Mouse (Mus musculus): Measurements from ENCODE around the gene Rabgap1l.

Rabgap1l gene

GRCm38 (mm10) chr1:160789876-160790275 lies 3.1 kb downstream of the Rabgap1l start:
- DNase-seq (ENCODE audit: extremely low read depth, low read depth, low spot score), result no peak

GRCm38 (mm10) chr1:160787926-160788325 lies 5.1 kb downstream of the Rabgap1l start:
- no peak for DNase-seq (ENCODE audit: extremely low read depth, low read depth, low spot score)

GRCm38 (mm10) chr1:160787164-160787563 lies 5.8 kb downstream of the Rabgap1l start:
- no peak for DNase-seq (ENCODE audit: extremely low read depth, low read depth, low spot score)

- DNase-seq (ENCODE audit: extremely low read depth, low read depth, low spot score), result no peak
Observed at GRCm38 (mm10) chr1:160786571-160786970, 6.4 kb downstream of the Rabgap1l start.

- DNase-seq (ENCODE audit: extremely low read depth, low read depth, low spot score), result no peak
Observed at GRCm38 (mm10) chr1:160785681-160786225, 7.3 kb downstream of the Rabgap1l start.

GRCm38 (mm10) chr1:160784122-160784521 lies 8.9 kb downstream of the Rabgap1l start:
- DNase-seq (ENCODE audit: extremely low read depth, low read depth, low spot score), result no peak

- no peak for DNase-seq (ENCODE audit: extremely low read depth, low read depth, low spot score)
Observed at GRCm38 (mm10) chr1:160774166-160774565, 18.8 kb downstream of the Rabgap1l start.

- no peak for DNase-seq (ENCODE audit: extremely low read depth, low read depth, low spot score)
Observed at GRCm38 (mm10) chr1:160765565-160765964, 27.4 kb downstream of the Rabgap1l start.

GRCm38 (mm10) chr1:160758243-160758642 lies 34.8 kb downstream of the Rabgap1l start:
- DNase-seq (ENCODE audit: extremely low read depth, low read depth, low spot score), result no peak

GRCm38 (mm10) chr1:160755359-160755758 lies 37.7 kb downstream of the Rabgap1l start:
- no peak for DNase-seq (ENCODE audit: extremely low read depth, low read depth, low spot score)

- DNase-seq (ENCODE audit: extremely low read depth, low read depth, low spot score), result no peak
Observed at GRCm38 (mm10) chr1:160750629-160751028, 42.4 kb downstream of the Rabgap1l start.

- DNase-seq (ENCODE audit: extremely low read depth, low read depth, low spot score), result no peak
Observed at GRCm38 (mm10) chr1:160746786-160747185, 46.2 kb downstream of the Rabgap1l start.

- DNase-seq (ENCODE audit: extremely low read depth, low read depth, low spot score), result no peak
Observed at GRCm38 (mm10) chr1:160745238-160745930, 47.6 kb downstream of the Rabgap1l start.

GRCm38 (mm10) chr1:160744009-160744408 lies 49.0 kb downstream of the Rabgap1l start:
- DNase-seq (ENCODE audit: extremely low read depth, low read depth, low spot score), result no peak

- no peak for DNase-seq (ENCODE audit: extremely low read depth, low read depth, low spot score)
Observed at GRCm38 (mm10) chr1:160743229-160743628, 49.8 kb downstream of the Rabgap1l start.

GRCm38 (mm10) chr1:160740650-160741049 lies 52.4 kb downstream of the Rabgap1l start:
- DNase-seq (ENCODE audit: extremely low read depth, low read depth, low spot score), result no peak

- no peak for DNase-seq (ENCODE audit: extremely low read depth, low read depth, low spot score)
Observed at GRCm38 (mm10) chr1:160734743-160735142, 58.3 kb downstream of the Rabgap1l start.

GRCm38 (mm10) chr1:160729944-160730343 lies 63.1 kb downstream of the Rabgap1l start:
- no peak for DNase-seq (ENCODE audit: extremely low read depth, low read depth, low spot score)

- no peak for DNase-seq (ENCODE audit: extremely low read depth, low read depth, low spot score)
Observed at GRCm38 (mm10) chr1:160717742-160718141, 75.3 kb downstream of the Rabgap1l start.

GRCm38 (mm10) chr1:160714685-160715084 lies 78.3 kb downstream of the Rabgap1l start:
- no peak for DNase-seq (ENCODE audit: extremely low read depth, low read depth, low spot score)

GRCm38 (mm10) chr1:160713887-160714286 lies 79.1 kb downstream of the Rabgap1l start:
- no peak for DNase-seq (ENCODE audit: extremely low read depth, low read depth, low spot score)

GRCm38 (mm10) chr1:160713383-160713782 lies 79.6 kb downstream of the Rabgap1l start:
- DNase-seq (ENCODE audit: extremely low read depth, low read depth, low spot score), result no peak

GRCm38 (mm10) chr1:160710539-160710938 lies 82.5 kb downstream of the Rabgap1l start:
- DNase-seq (ENCODE audit: extremely low read depth, low read depth, low spot score), result no peak
